Mouse (Mus musculus): ENCODE measurements around the gene Smco4.

Smco4 gene

DNA sequence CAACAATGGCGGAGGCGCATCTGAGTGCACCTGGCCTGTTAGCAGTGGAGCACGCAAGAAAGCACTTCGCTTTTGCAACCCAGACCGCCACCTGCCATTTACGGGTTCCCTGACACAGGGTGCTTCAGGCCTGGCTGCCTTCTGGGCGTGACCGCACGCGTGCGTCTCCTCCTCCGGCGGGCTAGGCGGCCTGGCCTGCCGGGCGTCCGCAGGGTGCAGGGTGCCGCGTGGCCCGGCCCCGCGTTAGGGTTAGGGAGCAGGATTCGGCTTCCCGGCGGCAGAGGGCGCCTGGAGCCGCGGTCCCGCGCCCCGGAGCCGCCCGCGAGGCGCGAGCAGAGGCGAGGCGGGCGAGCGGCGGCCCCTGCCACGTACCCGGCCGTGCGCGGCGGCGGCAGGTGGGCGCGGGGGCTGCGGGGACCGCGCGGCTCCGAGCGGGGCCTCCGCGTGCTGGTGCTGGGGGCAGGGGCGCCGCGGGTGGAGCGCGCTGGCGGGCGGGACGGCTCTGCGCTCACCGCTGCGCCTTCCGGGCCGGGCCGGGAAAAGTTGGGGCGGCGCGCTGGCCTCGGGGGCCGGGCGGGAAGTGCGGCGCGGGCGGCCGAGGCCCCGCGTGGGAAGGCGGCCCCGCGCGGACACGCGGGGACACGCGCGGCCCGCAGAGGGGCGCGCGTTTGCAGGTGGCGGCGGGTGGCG is at the start of gene Smco4:
Gene Smco4, plus strand, starts transcription at position 198 of the 690 bp plus-strand sequence.
- in situ Hi-C loops (cut with MboI, MseI), result loop anchor here (5.0 to 10.0 kb wide), 6 partner anchors 109 to 989 kb away; partner anchors contain the start of genes Cep295 (in 1 of the 2), Cwc15 (in 1 of the 2), Kdm4d (in 1 of the 2) and Piwil4 (in 1 of the 2)

DNA sequence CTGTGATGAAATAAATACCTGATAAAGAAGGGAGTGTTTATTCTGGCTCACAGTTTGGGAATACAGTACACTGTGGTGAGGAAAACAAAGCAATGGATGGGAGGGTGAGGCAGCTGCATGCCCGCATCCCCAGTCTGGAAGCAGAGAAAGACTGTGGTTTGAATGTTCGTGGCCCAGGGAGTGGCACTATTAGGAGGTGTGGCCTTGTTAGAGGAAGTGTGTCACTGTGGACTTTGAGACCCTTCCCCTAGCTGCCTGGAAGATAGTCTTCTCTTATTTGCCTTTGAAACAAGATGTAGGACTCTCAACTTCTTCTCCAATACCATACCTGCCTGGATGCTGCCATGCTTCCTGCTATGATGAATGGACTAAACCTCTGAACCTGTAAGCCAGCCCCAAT is 45.8 kb upstream of the Smco4 start:
- in situ Hi-C loops (cut with MboI, MseI), result no loop called here

DNA sequence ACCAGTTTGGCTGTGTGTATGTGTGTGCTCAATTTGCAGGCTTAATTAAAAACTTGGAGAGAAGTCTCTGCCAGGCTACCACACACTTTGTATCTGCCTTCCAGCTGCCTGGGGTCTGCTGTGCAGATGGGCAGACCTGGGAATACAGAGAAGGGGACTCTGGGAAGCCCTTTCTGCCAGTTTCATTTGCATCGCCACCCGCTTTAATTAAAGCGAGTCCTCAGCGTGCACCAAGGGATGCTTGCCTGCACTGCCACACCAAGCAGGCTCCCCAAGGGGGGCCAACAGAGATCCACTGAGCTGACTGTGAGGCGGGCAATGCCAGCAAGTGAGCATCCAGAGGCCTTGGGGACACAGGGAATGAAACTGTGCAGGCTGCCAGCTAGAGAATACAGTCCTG is 42.3 kb upstream of the Smco4 start:
- in situ Hi-C loops (cut with MboI, MseI), result no loop called here

DNA sequence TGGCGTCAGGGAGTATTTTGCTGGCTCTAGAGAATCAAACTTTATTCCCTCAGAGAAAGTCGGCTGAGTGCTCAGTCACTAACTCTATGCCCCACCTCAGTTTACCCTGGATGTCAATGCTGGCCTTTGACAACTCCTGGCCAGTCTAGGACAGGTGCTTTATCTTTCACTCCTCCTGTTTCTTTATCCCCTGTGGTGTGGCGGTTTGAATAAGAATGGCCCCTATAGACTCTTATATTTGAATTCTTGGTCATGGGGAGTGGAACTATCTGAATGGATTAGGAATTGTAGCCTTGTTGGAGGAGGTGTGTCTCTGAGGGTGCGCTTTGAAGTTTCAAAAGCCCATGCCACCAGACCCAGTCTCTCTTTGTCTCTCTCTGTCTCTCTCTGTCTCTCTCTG is 21.0 kb upstream of the Smco4 start:
- in situ Hi-C loops (cut with MboI, MseI), result no loop called here

DNA sequence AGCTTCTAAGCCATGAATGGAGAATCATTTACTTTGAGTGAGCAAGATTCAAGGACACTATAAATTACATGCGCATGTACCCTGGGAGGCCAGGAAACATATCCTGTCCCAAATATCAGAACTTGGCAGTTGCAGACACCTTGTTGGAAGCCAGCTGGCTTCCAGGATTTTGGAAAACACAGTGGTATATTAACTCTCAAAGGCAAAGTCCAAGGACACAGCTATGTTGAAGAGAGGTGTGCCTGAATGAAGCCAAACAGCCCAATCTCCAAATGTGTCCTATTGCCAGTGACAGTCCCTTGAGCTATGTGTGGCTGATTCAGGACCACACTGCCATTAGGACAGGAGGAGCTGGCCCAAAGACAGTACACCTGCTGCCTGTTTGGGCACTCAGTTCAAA is 20.0 kb upstream of the Smco4 start:
- in situ Hi-C loops (cut with MboI, MseI), result no loop called here

DNA sequence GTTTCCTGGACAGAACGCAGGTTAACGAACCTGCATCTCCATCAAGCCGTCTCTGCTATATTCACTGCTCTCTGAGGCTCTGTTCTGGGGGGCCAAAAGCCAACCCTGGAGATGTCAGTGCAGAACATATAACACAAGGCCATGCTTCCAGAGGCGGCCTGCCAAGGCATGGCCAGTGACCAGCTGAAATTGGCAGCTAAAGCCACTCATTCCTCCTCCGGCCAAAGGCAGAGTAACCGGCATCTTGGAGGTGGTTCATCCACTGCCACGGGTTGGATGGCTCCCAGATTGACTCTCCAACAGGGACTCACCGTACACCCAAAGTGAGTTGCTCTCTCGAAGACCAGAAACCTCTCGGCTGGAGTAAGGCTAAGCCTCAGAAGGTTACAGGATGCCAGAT is 15.7 kb upstream of the Smco4 start:
- in situ Hi-C loops (cut with MboI, MseI), result no loop called here

DNA sequence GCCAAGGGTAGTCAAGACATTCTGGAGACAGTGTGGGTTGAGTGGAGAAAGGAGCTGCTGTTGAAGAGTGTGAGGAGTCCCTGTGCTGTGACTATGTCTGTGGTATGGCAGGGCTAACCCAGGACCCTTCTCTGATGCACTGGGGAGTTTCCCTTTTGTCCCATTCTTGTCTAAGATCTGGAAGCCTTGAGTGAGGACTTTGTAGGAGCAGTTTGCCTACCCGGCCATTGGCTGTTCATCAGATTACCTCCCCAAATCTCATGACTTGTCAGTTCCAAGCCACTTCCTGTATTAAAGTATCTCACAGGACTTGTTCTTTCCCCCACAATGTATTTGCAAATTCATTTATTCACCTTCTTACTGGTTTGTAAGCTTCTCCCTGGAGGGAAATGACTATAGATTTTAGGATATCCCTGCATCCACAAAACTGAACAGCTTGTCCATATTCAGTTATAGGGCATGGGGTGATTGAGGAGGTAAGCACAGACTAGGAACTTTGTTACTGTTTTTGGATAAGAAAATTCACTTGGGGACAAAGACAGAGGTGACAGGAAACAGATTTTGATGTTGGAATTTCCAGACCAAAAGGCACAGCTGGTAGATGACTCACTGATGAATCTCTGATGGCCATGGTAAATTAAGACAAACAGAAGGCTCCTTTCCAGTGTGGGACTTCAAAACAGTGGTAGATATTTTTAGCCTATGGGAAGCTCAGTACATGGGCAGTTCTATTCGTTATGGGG is 5.4 kb upstream of the Smco4 start:
- in situ Hi-C loops (cut with MboI, MseI), result no loop called here

DNA sequence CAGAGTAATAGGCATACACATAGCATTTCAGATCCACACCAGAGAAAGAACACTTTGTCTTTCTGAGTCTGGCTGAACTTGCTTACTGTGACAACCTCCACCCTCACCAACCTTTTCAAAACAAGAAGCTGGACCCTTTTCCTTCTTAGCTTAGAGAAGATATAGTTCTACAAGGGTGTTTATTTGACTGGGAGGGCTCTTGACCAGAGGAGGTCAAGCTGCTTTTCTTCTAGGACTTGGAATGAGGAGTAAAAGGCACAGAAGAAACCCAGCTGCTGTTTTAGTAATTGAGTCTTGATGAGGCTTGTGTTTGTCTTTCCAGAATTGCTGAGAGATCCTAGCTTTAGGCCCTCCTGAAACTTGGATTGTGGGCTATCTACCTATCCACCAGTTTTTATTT is 3.9 kb upstream of the Smco4 start:
- in situ Hi-C loops (cut with MboI, MseI), result no loop called here

DNA sequence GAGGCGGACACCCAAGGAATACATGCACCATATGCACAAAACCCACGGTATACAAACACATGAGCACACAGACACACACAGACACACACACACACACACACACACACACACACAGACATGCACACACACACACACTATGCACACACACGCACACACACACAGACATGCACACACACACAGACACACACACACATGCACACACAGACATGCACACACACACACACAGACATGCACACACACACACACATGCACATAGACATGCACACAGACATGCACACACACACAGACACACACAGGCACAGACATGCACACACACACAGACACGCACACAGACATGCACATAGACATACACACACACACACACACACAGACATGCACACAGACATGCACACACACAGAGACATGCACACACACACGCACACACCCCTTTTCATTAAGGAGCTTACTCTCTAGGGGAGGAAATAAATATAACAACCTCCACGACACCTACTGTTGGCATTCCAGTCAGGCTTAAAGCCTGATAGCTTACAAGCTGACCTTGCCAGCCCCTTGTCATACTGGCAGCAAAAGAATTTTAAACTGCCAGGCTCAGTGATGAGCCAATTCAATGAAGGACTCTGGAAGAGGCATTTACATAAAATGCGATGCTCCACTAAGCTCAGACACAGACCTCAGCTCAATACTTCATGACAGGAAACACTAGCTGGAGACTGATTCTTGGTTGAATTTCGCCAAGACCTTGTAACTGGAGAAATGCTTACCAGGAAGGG is 2.7 kb upstream of the Smco4 start:
- in situ Hi-C loops (cut with MboI, MseI), result loop anchor here (5.0 to 10.0 kb wide), 6 partner anchors 112 to 986 kb away; partner anchors contain the start of genes Cep295 (in 1 of the 2), Cwc15 (in 1 of the 2), Kdm4d (in 1 of the 2) and Piwil4 (in 1 of the 2)

DNA sequence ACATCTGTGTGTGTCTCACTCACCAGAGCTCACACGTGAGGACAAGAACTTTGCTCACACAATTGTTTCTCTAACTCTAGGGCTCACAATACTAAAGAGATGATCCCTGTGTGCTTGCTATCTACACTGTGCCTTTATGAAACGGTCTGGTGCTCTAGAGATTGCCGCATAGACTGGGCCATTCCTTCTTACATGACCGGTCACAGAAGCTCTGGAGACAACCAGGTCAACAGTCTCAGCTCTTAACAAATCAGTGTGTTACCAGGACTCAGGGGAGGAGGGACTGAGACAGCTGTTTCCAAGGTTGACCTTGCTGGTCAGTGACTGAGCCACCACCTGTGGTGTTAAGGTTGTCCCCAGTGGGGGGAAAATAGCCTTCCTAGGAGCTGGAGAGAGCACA is 1.5 kb upstream of the Smco4 start:
- in situ Hi-C loops (cut with MboI, MseI), result loop anchor here (5.0 to 10.0 kb wide), 6 partner anchors 111 to 987 kb away; partner anchors contain the start of genes Cep295 (in 1 of the 2), Cwc15 (in 1 of the 2), Kdm4d (in 1 of the 2) and Piwil4 (in 1 of the 2)

DNA sequence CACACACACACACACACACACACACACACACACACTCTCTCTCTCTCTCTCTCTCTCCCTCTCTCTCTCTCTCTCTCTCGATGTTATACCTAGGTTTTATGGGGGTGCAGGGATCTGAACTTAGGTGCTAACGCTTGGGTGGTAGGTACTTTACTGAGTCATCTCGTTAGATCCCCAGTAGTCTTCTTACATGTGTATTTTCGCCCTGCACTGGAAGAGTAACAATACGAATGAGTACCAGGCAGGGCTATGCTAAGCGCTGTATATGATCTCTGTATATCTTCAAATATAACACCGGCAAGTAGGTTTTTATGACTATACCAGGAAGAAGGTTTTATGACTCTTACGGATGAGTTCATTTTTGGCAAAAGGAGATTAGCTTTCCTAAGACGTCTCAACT is 831 bp upstream of the Smco4 start:
- in situ Hi-C loops (cut with MboI, MseI), result loop anchor here (5.0 to 10.0 kb wide), 6 partner anchors 110 to 988 kb away; partner anchors contain the start of genes Cep295 (in 1 of the 2), Cwc15 (in 1 of the 2), Kdm4d (in 1 of the 2) and Piwil4 (in 1 of the 2)

DNA sequence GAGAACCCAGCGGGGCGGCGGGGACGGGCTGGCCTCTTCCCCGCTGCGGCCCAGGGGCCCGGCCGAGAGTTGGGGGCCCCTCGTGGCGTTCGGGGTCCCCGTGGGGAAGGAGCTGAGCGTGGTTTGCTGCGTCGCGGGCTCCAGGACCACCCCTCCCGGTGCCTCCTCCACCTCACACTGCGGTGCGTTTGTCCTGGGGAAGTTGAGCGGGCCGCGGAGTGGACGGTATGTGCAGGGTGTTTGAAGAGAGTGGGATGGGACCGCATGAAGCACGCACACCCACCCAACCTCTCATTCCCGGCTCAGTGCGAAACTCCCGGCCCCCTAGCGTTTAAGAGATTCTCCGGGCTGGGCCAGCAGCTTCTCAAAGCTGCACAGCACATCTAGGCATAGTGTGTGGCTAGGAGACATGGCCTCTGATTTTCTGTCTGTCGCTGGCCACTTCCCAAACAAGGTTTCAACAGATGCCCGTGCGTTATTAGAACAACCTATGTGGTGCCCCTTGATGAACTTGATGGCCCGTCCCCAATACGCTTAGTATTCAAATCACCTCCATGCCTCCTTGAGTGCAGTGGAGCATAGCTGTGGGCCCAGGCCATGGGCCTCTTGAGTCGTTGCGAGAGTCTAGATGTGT is 810 bp downstream of the Smco4 start:
- in situ Hi-C loops (cut with MboI, MseI), result loop anchor here (5.0 to 10.0 kb wide), 6 partner anchors 108 to 989 kb away; partner anchors contain the start of genes Cep295 (in 1 of the 2), Cwc15 (in 1 of the 2), Kdm4d (in 1 of the 2) and Piwil4 (in 1 of the 2)

DNA sequence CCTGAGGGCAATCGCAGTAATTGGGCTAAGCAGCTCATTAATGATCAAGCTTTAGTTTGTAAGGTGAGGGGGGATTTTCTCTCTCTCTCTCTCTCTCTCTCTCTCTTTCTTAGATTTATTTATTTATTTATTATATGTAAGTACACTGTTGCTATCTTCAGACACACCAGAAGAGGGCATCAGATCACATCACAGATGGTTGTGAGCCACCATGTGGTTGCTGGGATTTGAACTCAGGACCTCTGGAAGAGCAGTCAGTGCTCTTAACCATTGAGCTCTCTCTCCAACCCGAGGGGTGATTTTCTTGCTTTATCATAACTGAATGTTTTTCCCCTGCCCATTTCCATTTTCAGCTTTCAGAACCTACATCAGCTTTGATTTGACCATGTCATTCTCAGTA is 2.0 kb downstream of the Smco4 start:
- in situ Hi-C loops (cut with MboI, MseI), result loop anchor here (5.0 to 10.0 kb wide), 5 partner anchors 110 to 990 kb away; partner anchors contain the start of genes Cep295 (in 1 of the 2), Cwc15 (in 1 of the 2), Kdm4d (in 1 of the 2) and Piwil4 (in 1 of the 2)

DNA sequence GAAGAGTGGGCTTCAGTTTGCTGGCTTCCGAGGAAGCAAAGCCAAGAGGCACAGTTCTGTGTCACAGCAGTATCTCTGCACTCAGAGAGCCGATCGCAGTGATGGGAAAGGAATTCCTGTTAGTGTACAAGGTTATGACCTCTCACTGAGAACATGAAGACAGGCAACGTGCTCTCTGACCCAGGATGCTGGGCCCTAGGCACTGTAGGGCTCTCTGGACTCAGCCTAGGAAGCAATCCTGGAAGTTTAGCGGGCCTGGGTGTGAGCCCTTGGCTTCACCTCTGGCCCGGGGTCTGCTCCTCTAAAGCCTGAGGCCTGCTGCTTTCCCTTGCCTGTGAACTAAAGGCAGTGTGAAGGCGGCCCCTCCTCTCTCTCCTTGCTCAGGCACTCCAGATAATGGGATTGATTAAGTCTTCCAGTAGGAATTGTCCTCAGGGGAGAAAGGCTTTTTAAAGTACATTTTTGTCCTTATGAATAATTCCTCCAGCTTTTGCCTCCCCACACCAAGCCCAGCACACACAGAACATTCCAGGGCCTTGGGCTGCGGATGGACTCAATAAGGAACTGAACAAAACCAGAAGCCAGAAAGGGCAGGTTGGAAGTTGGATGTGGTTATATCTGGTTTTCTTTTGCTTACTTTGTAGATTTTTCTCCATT is 2.8 kb downstream of the Smco4 start:
- in situ Hi-C loops (cut with MboI, MseI), result loop anchor here (5.0 to 10.0 kb wide), 5 partner anchors 109 to 991 kb away; partner anchors contain the start of genes Cep295 (in 1 of the 2), Cwc15 (in 1 of the 2), Kdm4d (in 1 of the 2) and Piwil4 (in 1 of the 2)

DNA sequence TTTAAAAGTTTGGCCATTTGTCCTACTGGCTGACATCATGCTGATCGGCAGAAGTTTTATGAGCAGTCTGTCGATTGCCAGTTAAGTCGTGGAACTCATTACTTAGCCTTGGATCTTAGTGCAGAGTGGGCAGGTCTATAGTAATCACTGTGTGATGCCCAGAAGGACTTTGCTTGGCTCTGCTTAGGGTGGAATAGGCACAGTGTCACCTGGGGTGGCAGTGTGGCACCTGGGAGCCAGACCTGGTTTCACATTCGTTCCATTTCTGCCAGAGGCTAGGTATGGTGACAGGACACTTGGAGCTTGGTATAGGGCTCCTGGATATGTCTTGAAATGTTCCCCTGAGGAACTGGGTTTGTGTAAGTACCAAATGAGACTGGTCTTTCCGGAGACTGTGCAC is 6.8 kb downstream of the Smco4 start:
- in situ Hi-C loops (cut with MboI, MseI), result no loop called here

DNA sequence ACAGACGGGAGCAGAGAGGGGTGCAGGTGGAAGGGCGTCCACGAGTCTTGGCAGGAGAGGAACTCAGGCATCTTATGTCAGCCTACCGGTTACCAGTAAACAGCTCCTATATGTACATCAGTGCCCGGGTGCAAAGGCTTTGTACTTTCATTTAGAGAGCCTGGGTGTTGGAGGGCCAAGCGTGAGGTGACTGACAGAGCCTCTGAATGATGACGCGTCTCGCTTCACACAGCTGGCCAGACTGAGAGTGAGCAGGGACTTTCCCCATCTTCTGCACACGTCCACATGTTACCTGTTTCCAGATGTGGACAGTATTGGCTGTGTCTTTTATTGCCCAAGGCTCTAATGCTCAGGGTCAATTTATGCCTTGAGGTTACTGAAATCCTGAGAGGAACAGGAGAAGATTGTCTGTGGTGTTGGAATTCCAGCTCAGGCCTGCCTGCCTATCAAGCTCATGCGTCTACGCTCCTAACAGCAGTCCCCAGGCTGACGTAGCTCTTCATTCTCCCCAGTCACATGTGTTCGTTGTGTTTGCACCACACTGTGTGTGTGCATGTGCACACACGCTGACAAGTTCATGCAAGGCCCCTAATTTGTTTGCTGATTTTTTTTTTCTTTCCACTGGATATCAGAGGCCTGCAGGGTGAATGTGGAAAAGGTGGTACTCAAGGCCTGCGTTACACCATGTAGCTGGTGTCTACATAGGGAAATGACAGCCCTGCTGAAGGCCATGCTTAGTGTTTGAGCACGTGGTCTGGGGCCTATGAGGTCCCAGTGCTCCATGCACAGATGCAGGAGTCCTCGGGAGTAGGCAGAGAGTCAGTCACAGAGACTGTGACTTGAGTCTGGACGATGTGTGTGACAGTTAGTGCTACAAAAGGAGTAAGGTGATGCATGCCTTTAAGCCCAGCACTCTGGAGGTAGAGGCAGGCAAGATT is 8.4 kb downstream of the Smco4 start:
- in situ Hi-C loops (cut with MboI, MseI), result no loop called here

DNA sequence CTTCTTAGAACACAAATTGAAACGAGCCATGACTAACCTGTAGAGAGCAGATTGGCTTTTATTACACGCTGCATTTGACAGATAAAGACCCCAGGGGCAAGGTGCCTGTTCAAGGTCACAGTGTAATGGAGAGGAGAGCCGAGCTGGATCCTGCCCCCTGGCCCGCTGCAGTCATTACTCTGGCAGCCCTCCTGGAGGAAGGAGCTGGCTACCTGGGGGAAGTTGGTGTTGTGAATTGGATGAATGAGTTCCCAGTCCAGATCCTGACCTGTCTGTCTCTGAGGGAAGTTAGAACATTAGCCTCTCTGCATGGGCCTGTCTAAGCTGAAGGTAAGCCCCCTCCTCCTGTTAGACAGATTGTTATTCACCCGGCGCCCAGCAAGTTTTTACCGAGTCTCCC is 9.2 kb downstream of the Smco4 start:
- in situ Hi-C loops (cut with MboI, MseI), result no loop called here

DNA sequence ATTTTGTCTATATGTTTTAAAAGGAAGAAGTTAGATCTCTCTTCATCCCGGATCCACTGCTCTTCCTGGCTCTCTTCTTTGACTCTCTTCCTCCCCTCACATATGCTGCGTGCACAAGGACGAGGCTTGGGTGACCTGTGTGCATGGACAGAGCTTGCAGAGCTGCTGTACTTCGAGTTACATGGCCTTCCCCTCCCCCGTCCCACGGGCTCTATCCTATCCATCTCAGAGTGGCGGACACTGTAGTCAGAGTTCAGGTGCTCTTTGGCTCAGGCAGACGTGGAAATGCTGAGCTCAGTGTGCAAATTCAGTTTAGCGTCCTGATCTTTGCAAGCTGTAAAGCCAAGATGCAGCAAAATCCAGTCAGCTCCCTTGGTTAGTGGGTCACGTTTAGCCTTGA is 10.1 kb downstream of the Smco4 start:
- in situ Hi-C loops (cut with MboI, MseI), result no loop called here

DNA sequence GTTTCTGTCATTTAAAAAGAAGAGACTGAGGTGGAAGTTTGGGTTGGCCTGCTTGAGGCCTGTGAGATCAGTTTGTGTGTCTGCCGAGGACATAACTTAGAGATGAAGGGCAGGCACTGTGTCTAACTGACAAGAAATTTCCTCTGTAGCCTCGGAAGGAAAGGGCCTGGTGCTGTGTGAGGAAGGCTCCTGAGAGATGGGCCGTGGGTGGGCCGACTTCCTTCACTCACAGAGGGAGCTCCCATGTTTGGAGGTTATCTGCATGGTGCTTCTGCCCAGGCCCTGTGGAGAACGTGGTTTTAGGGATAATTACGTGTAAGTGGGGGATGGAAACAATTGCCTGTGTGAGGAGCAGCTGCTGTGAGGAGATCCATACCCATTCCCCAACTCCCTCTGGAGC is 10.6 kb downstream of the Smco4 start:
- in situ Hi-C loops (cut with MboI, MseI), result no loop called here
